Mouse (Mus musculus) retina, postnatal 1 day (tissue): ENCODE measurements at regions not wholly inside any gene's neighbourhood (a gene's known extent, or its start where the extent isn't known, plus 50 kb on each side); places are given as distances from the start of the nearest gene placed in this dataset.
A peak's percentile ranks its signal among the peaks of the same experiment; 100 is the strongest.

Source experiments
- DNase-seq: peaks from one replicate; pipeline ENCODE4 v3.0.0-alpha.2; 2012

GRCm38 (mm10) chr10:126815730-126816129, 85.4 kb downstream of the Atp23 start:
- DNase-seq = no peak

GRCm38 (mm10) chr10:126814968-126815367, 86.2 kb downstream of the Atp23 start:
- peak; percentile 52 for DNase-seq

- DNase-seq = no peak
Observed at GRCm38 (mm10) chr10:126813051-126813593, 88.0 kb downstream of the Atp23 start.

GRCm38 (mm10) chr10:126812243-126812755, 88.9 kb downstream of the Atp23 start:
- DNase-seq = no peak

GRCm38 (mm10) chr10:126810346-126811095, 90.6 kb downstream of the Atp23 start:
- peak; percentile 65 for DNase-seq

GRCm38 (mm10) chr10:126809587-126809986, 91.6 kb downstream of the Atp23 start:
- DNase-seq = peak; percentile 81

GRCm38 (mm10) chr10:126806881-126807280, 94.3 kb downstream of the Atp23 start:
- DNase-seq = no peak

- DNase-seq = no peak
Observed at GRCm38 (mm10) chr10:126802732-126803131, 98.4 kb downstream of the Atp23 start.

GRCm38 (mm10) chr10:126799393-126799792, 101.8 kb downstream of the Atp23 start:
- DNase-seq = no peak

- DNase-seq = peak; percentile 50
Observed at GRCm38 (mm10) chr10:126793136-126793535, 108.0 kb downstream of the Atp23 start.

GRCm38 (mm10) chr10:126792371-126792835, 108.8 kb downstream of the Atp23 start:
- peak; percentile 68 for DNase-seq

- peak; percentile 37 for DNase-seq
Observed at GRCm38 (mm10) chr10:126788277-126788676, 112.9 kb downstream of the Atp23 start.

GRCm38 (mm10) chr10:126783161-126783560, 118.0 kb downstream of the Atp23 start:
- no peak for DNase-seq

GRCm38 (mm10) chr10:126776603-126777002, 124.6 kb downstream of the Atp23 start:
- DNase-seq = no peak

GRCm38 (mm10) chr10:126775946-126776345, 125.2 kb downstream of the Atp23 start:
- DNase-seq = no peak

GRCm38 (mm10) chr10:126770446-126771020, 130.6 kb downstream of the Atp23 start:
- DNase-seq = no peak

- DNase-seq = no peak
Observed at GRCm38 (mm10) chr10:126765648-126766047, 135.5 kb downstream of the Atp23 start.

GRCm38 (mm10) chr10:126764740-126765139, 136.4 kb downstream of the Atp23 start:
- DNase-seq = no peak

GRCm38 (mm10) chr10:126763976-126764375, 137.2 kb downstream of the Atp23 start:
- no peak for DNase-seq

GRCm38 (mm10) chr10:126758682-126759081, 142.5 kb downstream of the Atp23 start:
- no peak for DNase-seq

- DNase-seq = no peak
Observed at GRCm38 (mm10) chr10:126753201-126753600, 148.0 kb downstream of the Atp23 start.

GRCm38 (mm10) chr10:126752699-126753098, 148.5 kb downstream of the Atp23 start:
- peak; percentile 18 for DNase-seq

GRCm38 (mm10) chr10:126748696-126749466, 152.3 kb downstream of the Atp23 start:
- peak; percentile 27 for DNase-seq
